Mouse (Mus musculus): ENCODE data around the gene Gm47996.

- TF ChIP-seq CTCF (IDR thresholded peaks at IDR 0.05; ENCODE audit: borderline replicate concordance, extremely low read depth, insufficient read depth, insufficient read length) (no peak), POLR2A (IDR thresholded peaks at IDR 0.05; ENCODE audit: borderline replicate concordance, extremely low read depth, insufficient read depth, insufficient read length, poor library complexity, severe bottlenecking) (no peak)
Measured at GRCm38 (mm10) chr1:151245165-151245564, 35.2 kb downstream of the Gm47996 start.
